Mouse (Mus musculus): ENCODE results near the gene Sycn. TPM values are rescaled to one million over a fixed set of nuclear protein-coding genes. Genes with fewer than 3 reads are reported as not detected.
A peak's percentile ranks its signal among the peaks of the same experiment; 100 is the strongest.
"Not testable (repeated sequence)": the region's sequence is repeated elsewhere in the genome, so short reads cannot be mapped to it uniquely, and the experiment has no call there.

Gene Sycn
- not detected for total RNA-seq (2021)
- long read RNA-seq, experiment 1: 0 reads
- long read RNA-seq, experiment 2: 0 reads

- DNase-seq (ENCODE audit: low spot score): no peak
These were observed at the start of gene Sycn for GRCm38 (mm10) chr7:28540526-28540925. Sycn (plus strand) TSS chr7:28540885.

- DNase-seq (ENCODE audit: low spot score): no peak
These were observed 49.8 kb upstream of the Sycn start for GRCm38 (mm10) chr7:28490903-28491302.

- DNase-seq (ENCODE audit: low spot score): no peak
These were observed 48.4 kb upstream of the Sycn start for GRCm38 (mm10) chr7:28492310-28492709.

- DNase-seq (ENCODE audit: low spot score): no peak
These were observed 45.3 kb upstream of the Sycn start for GRCm38 (mm10) chr7:28495426-28495825.

GRCm38 (mm10) chr7:28505585-28505984, 35.1 kb upstream of the Sycn start:
- no peak for DNase-seq (ENCODE audit: low spot score)

- not testable (repeated sequence) for DNase-seq (ENCODE audit: low spot score)
These were observed 31.6 kb upstream of the Sycn start for GRCm38 (mm10) chr7:28509121-28509520.

GRCm38 (mm10) chr7:28510405-28510974, 30.2 kb upstream of the Sycn start, which contains the start of gene Ifnl2:
Ifnl2 (minus strand) TSS chr7:28510455.
- not testable (repeated sequence) for DNase-seq (ENCODE audit: low spot score)

- no peak for DNase-seq (ENCODE audit: low spot score)
These were observed 29.2 kb upstream of the Sycn start for GRCm38 (mm10) chr7:28511441-28511840.

GRCm38 (mm10) chr7:28522536-28522935, 18.1 kb upstream of the Sycn start, which contains the start of gene Ifnl3:
Ifnl3 (plus strand) TSS chr7:28522836.
- not testable (repeated sequence) for DNase-seq (ENCODE audit: low spot score)

DNA sequence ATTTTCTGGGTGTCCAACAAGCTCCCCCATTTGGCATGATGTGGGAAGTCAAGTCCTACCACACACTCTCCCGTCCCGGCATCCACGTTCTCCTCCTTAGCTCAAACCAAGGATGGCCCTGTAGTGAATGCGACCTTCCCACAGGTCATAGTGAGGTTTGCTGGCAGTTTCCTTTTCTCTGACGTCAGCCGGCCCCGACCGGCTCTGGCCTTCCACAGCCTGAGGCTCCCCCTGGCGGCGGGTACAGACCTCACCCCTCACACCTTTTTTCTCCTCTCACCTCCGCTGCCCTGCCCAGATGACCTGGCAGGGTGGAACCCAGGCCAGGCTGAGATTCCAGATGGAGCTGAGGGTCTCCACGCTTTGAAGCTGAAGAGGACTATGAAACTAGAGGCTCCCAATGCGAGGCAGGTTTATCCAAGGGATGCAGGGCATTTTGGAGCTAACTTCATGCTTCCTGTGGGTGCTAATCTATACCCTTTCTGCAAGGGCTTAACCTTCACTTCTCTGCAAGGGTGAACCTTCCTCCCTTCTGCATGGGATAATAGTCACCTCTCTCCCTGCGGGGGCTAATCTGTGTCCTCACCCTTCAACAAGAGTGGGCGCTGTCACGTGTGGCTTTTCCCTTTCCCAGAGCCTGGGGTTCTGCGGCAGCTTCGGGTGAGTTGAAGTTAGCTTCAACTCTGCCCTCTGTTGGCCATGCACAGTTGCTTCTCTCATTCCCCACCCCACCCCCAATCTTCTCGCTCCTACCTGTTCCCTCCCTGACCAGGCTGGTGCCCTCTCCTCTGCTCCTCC, 12.6 kb upstream of the Sycn start:
- peak; percentile 74 for DNase-seq (ENCODE audit: low spot score)

- DNase-seq (ENCODE audit: low spot score): no peak
These were observed 8.7 kb upstream of the Sycn start for GRCm38 (mm10) chr7:28532005-28532404.

- not testable (repeated sequence) for DNase-seq (ENCODE audit: low spot score)
These were observed 1.8 kb upstream of the Sycn start for GRCm38 (mm10) chr7:28538886-28539285.

- DNase-seq (ENCODE audit: low spot score): no peak
These were observed 3.4 kb downstream of the Sycn start for GRCm38 (mm10) chr7:28544051-28544601.

DNA sequence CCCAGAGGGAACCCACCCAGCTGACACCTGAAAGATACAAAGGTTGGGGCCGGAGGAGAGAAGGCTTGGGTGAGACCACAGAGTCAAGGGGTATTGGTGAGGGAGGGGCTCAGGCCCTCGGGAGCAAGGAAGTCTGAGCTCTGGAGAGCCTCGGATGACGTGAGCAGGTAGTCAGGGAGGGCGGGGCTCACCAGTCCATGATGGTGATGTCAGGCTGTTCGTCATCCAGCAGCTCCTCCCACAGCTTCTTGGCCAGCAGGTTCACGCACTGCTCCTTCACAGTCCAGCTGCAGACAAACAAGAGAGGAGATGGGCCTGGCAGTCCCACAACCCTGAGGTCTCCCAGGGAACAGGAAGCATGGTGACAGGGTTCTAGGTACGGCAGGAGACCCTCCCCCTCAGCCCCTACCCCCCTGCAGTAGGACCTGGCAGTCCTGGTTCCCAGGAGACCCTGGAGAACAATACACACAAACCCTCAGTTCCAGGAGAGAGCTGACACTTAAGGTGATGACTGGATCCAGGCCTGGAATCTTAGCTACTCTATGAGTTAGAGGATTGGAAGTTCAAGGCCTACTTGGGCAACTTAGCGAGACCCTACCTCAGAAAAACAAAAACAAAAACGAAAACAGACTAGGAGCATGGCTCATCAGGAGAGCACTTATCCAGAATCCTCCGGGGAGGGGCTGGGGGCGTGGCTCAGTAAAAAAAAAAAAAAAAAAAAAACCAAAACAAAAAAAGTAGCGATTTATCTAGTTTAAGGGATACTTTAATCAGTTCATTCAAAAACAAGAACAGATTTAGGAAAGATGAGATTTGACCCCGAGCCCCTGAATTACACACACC, 4.6 kb downstream of the Sycn start:
- DNase-seq (ENCODE audit: low spot score): no peak

DNA sequence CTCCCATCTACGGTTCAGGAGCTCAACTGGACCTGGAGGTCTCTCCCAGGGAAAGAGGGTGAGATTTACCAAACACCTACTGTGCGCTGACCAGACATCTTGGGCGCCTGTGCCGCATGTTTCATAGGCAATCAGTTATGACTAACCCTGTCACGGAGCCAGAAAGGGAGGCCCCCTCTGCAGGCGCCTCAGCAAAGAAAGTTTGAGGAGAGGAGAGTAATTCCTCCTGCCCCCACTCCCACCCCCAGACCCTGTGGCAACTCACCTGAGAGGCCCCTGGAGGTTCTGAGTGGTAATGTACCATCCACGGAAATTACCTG, 5.2 kb downstream of the Sycn start:
- no peak for DNase-seq (ENCODE audit: low spot score)

DNA sequence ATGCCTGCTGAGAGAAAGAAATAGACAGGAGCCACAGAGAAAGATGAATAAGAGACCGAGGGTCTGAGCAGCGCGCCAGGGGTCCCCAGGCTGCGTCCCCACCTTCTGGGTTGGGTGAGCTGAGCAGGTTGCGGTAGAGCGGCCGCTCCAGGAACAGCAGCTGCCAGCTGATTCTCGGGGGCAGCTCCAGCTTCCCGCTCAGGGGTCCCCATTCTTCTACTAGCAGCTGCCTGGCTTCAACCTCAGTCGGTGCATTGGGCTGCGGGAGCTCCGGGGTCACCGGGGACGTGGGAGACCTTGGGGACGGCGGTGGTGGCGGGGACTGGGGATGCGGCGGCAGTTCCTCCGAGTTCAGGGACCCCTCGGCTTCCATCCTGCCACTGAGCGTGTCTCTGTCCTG, 6.0 kb downstream of the Sycn start:
- DNase-seq (ENCODE audit: low spot score): no peak

DNA sequence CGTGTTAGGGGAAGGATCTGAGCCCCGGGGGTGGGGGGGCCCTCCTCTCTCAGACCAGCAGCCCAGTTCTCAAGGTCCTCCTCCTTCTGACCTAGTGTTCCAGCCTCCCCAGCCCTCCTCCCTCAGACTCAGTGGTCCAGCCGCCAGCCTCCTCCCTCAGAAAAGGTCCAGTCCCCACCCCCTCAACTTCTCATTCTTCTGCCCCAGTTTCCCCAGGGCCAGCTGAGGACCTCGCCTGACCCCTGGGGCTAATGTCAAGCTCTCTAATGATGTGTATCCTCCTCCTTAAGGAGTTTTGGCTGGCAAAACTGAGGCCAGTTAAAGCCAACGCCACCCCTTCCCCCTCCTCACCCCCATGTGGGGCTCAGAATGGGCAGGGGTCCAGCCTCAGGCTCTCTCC, 6.5 kb downstream of the Sycn start, which contains the start of gene Nccrp1:
Gene Nccrp1, minus strand, starts transcription at position 101 of the 400 bp plus-strand sequence.
- no peak for DNase-seq (ENCODE audit: low spot score)

- no peak for DNase-seq (ENCODE audit: low spot score)
These were observed 6.9 kb downstream of the Sycn start for GRCm38 (mm10) chr7:28547628-28548027.

GRCm38 (mm10) chr7:28553076-28553475, 12.4 kb downstream of the Sycn start:
- DNase-seq (ENCODE audit: low spot score): no peak

- DNase-seq (ENCODE audit: low spot score): no peak
These were observed 15.4 kb downstream of the Sycn start for GRCm38 (mm10) chr7:28555939-28556535.

- DNase-seq (ENCODE audit: low spot score): no peak
These were observed 16.4 kb downstream of the Sycn start for GRCm38 (mm10) chr7:28557069-28557468.
